Mouse (Mus musculus) midbrain, embryonic 11.5 days (tissue): ENCODE results near the gene Cdk12. TPM values are rescaled to one million over a fixed set of nuclear protein-coding genes. Genes with fewer than 3 reads are reported as not detected.
"Not testable (repeated sequence)": the region's sequence is repeated elsewhere in the genome, so short reads cannot be mapped to it uniquely, and the experiment has no call there.

Source experiments
- ATAC-seq: fragments of 200-750 bp; cut with Nextera tagmentation; 2 replicates; pipeline ENCODE4 v1.8.0; 2017; ENCODE audit warnings: moderate TSS enrichment, moderate library complexity; ENCODE audit not compliant: low FRiP score
- DNase-seq: peaks from one replicate; pipeline ENCODE4 v3.0.0; 2015; ENCODE audit warnings: low spot score; ENCODE audit errors: missing footprints
- H3K27ac ChIP-seq: fragments of 300-500 bp; sonication (generic); 2 replicates; pipeline ENCODE4 v1.5.1; 2014; ENCODE audit warnings: low read depth, low read length
- H3K27me3 ChIP-seq: fragments of 300-500 bp; sonication (generic); 2 replicates; pipeline ENCODE4 v1.6.1; 2014; ENCODE audit warnings: mild to moderate bottlenecking, low read length, moderate library complexity, mixed read lengths; ENCODE audit not compliant: control insufficient read depth, insufficient read depth
- H3K36me3 ChIP-seq: fragments of 300-500 bp; sonication (generic); 2 replicates; pipeline ENCODE4 v1.6.1; 2014; ENCODE audit warnings: mild to moderate bottlenecking, low read length, moderate library complexity, mixed read lengths; ENCODE audit not compliant: control insufficient read depth, insufficient read depth
- H3K4me1 ChIP-seq: fragments of 300-500 bp; sonication (generic); 2 replicates; pipeline ENCODE4 v1.6.1; 2014; ENCODE audit warnings: low read length; ENCODE audit not compliant: control insufficient read depth, insufficient read depth
- H3K4me2 ChIP-seq: fragments of 300-500 bp; sonication (generic); 2 replicates; pipeline ENCODE4 v1.6.1; 2014; ENCODE audit warnings: mild to moderate bottlenecking, moderate library complexity
- H3K4me3 ChIP-seq: fragments of 300-500 bp; sonication (generic); 2 replicates; pipeline ENCODE4 v1.5.1; 2014; ENCODE audit warnings: low read depth, low read length
- H3K9ac ChIP-seq: fragments of 300-500 bp; sonication (generic); 2 replicates; pipeline ENCODE4 v1.6.1; 2014; ENCODE audit warnings: low read length
- H3K9me3 ChIP-seq: fragments of 300-500 bp; sonication (generic); 2 replicates; pipeline ENCODE4 v1.6.1; 2016; ENCODE audit warnings: low read length; ENCODE audit not compliant: control insufficient read depth
- WGBS: fragments of 180-500 bp; shearing (Covaris S2); extraction: QIAGEN DNeasy Blood & Tissue Kit; methylation state at CpG from one replicate; pipeline ENCODE4 v1.1.7; 2014; 5-methylcytosine and 5-hydroxymethylcytosine counted together
- polyA plus RNA-seq: library from polyadenylated mRNA; unstranded; fragments of >200 nt; fragmentation: Nextera tagmentation; extraction: Ambion mirVana; gene quantifications from 2 replicates; pipeline ENCODE4 v1.2.1, GENCODE M21; 2014

Gene Cdk12
- polyA plus RNA-seq, 1 experiment from 2014 or later, result 12.1 TPM

GRCm38 (mm10) chr11:98203351-98203911, 572 bp downstream of the Cdk12 start:
- H3K4me2 ChIP-seq, result peak overlapping the region; percentile 93
- H3K4me3 ChIP-seq, result peak overlapping the region; percentile 92
- no peaks in the 10 kb centered on the region for H3K27me3 ChIP-seq
- peaks cover 6% of the 10 kb centered on the region; the same call in 1 of the 2 replicates for H3K4me1 ChIP-seq
- peak; percentile 95 for DNase-seq
- H3K9ac ChIP-seq, result peak overlapping the region; percentile 99
- no peaks in the 10 kb centered on the region for H3K9me3 ChIP-seq
- WGBS, result under 1% methylated on average over 37 of the region's 37 CpGs
- peak; percentile 47 for ATAC-seq
- peak overlapping the region; percentile 100 for H3K27ac ChIP-seq
- H3K36me3 ChIP-seq, result no peaks in the 10 kb centered on the region; the same call in 1 of the 2 replicates

- Histone ChIP-seq H3K36me3 (no peaks in the 10 kb centered on the region; the same call in 1 of the 2 replicates), H3K4me1 (peaks cover 6% of the 10 kb centered on the region; the same call in 1 of the 2 replicates), H3K4me3 (peak overlapping the region; percentile 92), H3K4me2 (peak overlapping the region; percentile 93), H3K9ac (peak overlapping the region; percentile 99), H3K27ac (no peak overlapping the region), H3K27me3 (no peaks in the 10 kb centered on the region), H3K9me3 (no peaks in the 10 kb centered on the region)
- WGBS, result under 1% methylated on average over 16 of the region's 16 CpGs
- ATAC-seq (no peak), DNase-seq (peak; percentile 93)
Observed at GRCm38 (mm10) chr11:98203931-98204421, 1.1 kb downstream of the Cdk12 start.

GRCm38 (mm10) chr11:98205463-98205862, 2.6 kb downstream of the Cdk12 start:
- Histone ChIP-seq H3K27me3 (no peaks in the 10 kb centered on the region), H3K27ac (no peak overlapping the region), H3K4me3 (peak overlapping the region; percentile 17; the same call in 1 of the 2 replicates), H3K9me3 (no peaks in the 10 kb centered on the region), H3K36me3 (peaks cover 3% of the 10 kb centered on the region), H3K9ac (no peak overlapping the region), H3K4me2 (peak overlapping the region; percentile 38), H3K4me1 (peaks cover 6% of the 10 kb centered on the region; the same call in 1 of the 2 replicates)
- ATAC-seq (no peak), DNase-seq (no peak)

GRCm38 (mm10) chr11:98206281-98206680, 3.4 kb downstream of the Cdk12 start:
- H3K27me3 ChIP-seq, H3K4me1 ChIP-seq, DNase-seq, H3K9ac ChIP-seq, H3K4me2 ChIP-seq, H3K4me3 ChIP-seq, H3K27ac ChIP-seq, H3K9me3 ChIP-seq, ATAC-seq, H3K36me3 ChIP-seq: not testable (repeated sequence)
- WGBS, result 79% methylated on average over 3 of the region's 3 CpGs

- H3K4me1 ChIP-seq, H3K27ac ChIP-seq, DNase-seq, H3K9me3 ChIP-seq, H3K36me3 ChIP-seq, H3K27me3 ChIP-seq, ATAC-seq, H3K4me3 ChIP-seq, H3K9ac ChIP-seq, H3K4me2 ChIP-seq: not testable (repeated sequence)
- WGBS, result 93% methylated on average over 4 of the region's 5 CpGs
Observed at GRCm38 (mm10) chr11:98209661-98210060, 6.8 kb downstream of the Cdk12 start.

GRCm38 (mm10) chr11:98213311-98213710, 10.5 kb downstream of the Cdk12 start:
- H3K27ac ChIP-seq, result no peak overlapping the region
- no peaks in the 10 kb centered on the region for H3K9me3 ChIP-seq
- peaks cover 8% of the 10 kb centered on the region for H3K36me3 ChIP-seq
- 87% methylated on average over 1 of the region's 1 CpGs for WGBS
- DNase-seq (no peak), ATAC-seq (no peak)
- H3K4me3 ChIP-seq, result no peak overlapping the region
- no peaks in the 10 kb centered on the region for H3K27me3 ChIP-seq
- no peak overlapping the region for H3K4me2 ChIP-seq
- no peak overlapping the region for H3K9ac ChIP-seq
- no peaks in the 10 kb centered on the region for H3K4me1 ChIP-seq

GRCm38 (mm10) chr11:98226349-98226748, 23.5 kb downstream of the Cdk12 start:
- WGBS, result 73% methylated on average over 1 of the region's 1 CpGs
- no peaks in the 10 kb centered on the region for H3K27me3 ChIP-seq
- ATAC-seq, result no peak
- DNase-seq, result no peak
- H3K36me3 ChIP-seq, result peaks cover 22% of the 10 kb centered on the region; the same call in 1 of the 2 replicates
- H3K4me1 ChIP-seq, result no peaks in the 10 kb centered on the region
- no peak overlapping the region for H3K27ac ChIP-seq
- H3K4me2 ChIP-seq, result no peak overlapping the region
- no peak overlapping the region for H3K9ac ChIP-seq
- H3K4me3 ChIP-seq, result no peak overlapping the region
- no peaks in the 10 kb centered on the region for H3K9me3 ChIP-seq

- no peak for ATAC-seq
Observed at GRCm38 (mm10) chr11:98238416-98238815, 35.6 kb downstream of the Cdk12 start.

GRCm38 (mm10) chr11:98238995-98239394, 36.1 kb downstream of the Cdk12 start:
- H3K36me3 ChIP-seq, result peaks cover 20% of the 10 kb centered on the region

More at GRCm38 (mm10) chr11:98238416-98238815, 35.6 kb downstream of the Cdk12 start:
- no peaks in the 10 kb centered on the region for H3K27me3 ChIP-seq
- 76% methylated on average over 2 of the region's 3 CpGs for WGBS
- H3K9me3 ChIP-seq, result no peaks in the 10 kb centered on the region
- H3K36me3 ChIP-seq, result peaks cover 19% of the 10 kb centered on the region
- H3K9ac ChIP-seq, result no peak overlapping the region
- H3K4me2 ChIP-seq, result no peak overlapping the region
- no peak for DNase-seq
- H3K4me3 ChIP-seq, result no peak overlapping the region
- H3K27ac ChIP-seq, result no peak overlapping the region
- H3K4me1 ChIP-seq, result no peaks in the 10 kb centered on the region

More at GRCm38 (mm10) chr11:98238995-98239394, 36.1 kb downstream of the Cdk12 start:
- ATAC-seq, result no peak
- 94% methylated on average over 3 of the region's 3 CpGs for WGBS
- H3K27me3 ChIP-seq, result no peaks in the 10 kb centered on the region
- no peaks in the 10 kb centered on the region for H3K4me1 ChIP-seq
- no peak overlapping the region for H3K4me2 ChIP-seq
- H3K9ac ChIP-seq, result no peak overlapping the region
- no peaks in the 10 kb centered on the region for H3K9me3 ChIP-seq
- H3K4me3 ChIP-seq, result no peak overlapping the region
- no peak overlapping the region for H3K27ac ChIP-seq
- DNase-seq, result no peak
